Mouse (Mus musculus): Measurements from ENCODE around the gene Stk11. TPM values are rescaled to one million over a fixed set of nuclear protein-coding genes. Genes with fewer than 3 reads are reported as not detected.

Gene Stk11
- polyA plus RNA-seq, 1 experiment from 2014 or later, result 13.3 TPM

DNA sequence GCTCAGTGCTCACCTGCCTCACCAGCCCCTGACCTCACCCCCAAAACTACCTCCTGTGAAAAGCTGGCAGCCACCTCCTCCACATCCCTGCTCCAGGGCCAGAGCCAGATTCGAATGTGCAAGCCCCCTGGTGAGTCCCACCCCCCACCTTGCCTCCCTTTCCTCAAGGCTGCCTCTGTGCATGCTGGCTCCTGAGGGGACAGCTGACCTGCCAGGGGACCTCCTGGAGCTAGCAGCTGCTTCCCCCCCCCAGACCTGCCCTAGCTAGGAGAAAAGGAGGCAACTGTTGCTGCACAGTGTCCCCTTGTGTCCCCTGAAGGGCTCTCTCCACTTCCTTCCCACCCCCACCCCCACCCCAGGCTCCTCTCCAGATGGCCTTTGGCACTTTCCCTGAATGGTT lies 39.7 kb downstream of the Stk11 start:
- no peak overlapping the region for H3K4me2 ChIP-seq
- no peaks in the 10 kb centered on the region for H3K27me3 ChIP-seq
- 43% methylated on average over 1 of the region's 1 CpGs for WGBS
- H3K36me3 ChIP-seq, result peaks cover 71% of the 10 kb centered on the region
- peak overlapping the region; percentile 6; the same call in 1 of the 2 replicates for H3K4me3 ChIP-seq
- 0 out of 2 replicates have a peak overlapping the region, but pooled peaks have one; percentile 100 for H3K9ac ChIP-seq
- peak overlapping the region; percentile 62 for H3K27ac ChIP-seq (replicated peaks)
- no peaks in the 10 kb centered on the region for H3K9me3 ChIP-seq
- peaks cover 83% of the 10 kb centered on the region for H3K4me1 ChIP-seq (replicated peaks)
- ATAC-seq (ENCODE audit: low read depth), result no peak

DNA sequence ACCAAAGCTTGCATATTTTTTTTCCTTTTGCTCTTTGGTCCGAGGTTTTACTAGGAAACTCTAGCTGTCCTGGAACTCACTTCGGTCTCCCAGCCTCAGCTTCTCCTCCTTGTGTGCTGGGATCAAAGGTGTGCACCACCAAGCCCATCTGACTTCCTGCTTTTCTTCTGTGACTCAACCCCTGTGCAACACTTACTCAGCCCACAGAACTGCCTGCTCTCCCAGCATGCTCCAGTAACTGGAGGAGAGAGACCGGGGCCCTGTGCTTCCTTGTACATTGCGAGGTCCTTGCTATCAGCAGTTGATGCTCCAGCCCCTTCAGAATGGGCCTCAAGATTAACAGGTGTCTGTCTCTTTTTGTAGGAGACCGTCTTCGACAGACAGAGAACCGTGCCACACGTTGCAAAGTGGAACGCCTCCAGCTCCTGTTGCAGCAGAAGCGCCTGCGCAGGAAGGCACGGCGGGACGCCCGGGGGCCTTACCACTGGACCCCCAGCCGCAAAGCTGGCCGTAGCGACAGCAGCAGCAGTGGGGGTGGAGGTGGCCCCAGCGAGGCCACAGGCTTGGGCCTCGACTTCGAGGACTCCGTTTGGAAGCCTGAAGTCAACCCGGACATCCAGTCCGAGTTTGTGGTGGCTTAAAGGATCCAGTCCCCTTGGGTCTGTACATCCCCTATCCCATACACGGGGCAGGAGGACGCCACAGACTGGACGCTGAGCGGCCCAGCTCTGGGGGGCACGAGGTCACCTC lies 40.6 kb downstream of the Stk11 start:
- Histone ChIP-seq H3K9me3 (no peaks in the 10 kb centered on the region), H3K27ac (replicated peaks) (peak overlapping the region; percentile 93), H3K4me1 (replicated peaks) (peaks cover 92% of the 10 kb centered on the region), H3K27me3 (no peaks in the 10 kb centered on the region), H3K4me3 (no peak overlapping the region), H3K9ac (peak overlapping the region; percentile 65; the same call in 1 of the 2 replicates), H3K4me2 (no peak overlapping the region), H3K36me3 (peaks cover 68% of the 10 kb centered on the region)
- no peak for ATAC-seq (ENCODE audit: low read depth)
- WGBS, result 82% methylated on average over 29 of the region's 29 CpGs

DNA sequence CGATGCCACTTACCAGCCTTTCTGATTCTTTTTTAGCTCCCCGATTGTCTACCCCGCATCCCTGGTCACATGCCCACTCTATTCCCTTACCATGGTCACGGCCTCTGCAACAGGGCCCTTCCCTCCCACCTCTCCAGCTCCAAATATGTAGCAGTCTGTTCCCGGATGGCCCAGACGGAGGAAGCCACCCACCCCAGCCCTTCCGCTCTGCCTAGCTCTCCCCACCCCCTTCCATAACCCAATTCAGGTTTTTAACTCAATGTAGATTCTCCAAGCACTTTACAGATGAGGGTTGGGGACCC lies 41.1 kb downstream of the Stk11 start:
- no peak for ATAC-seq (ENCODE audit: low read depth)
- H3K4me1 ChIP-seq (replicated peaks), result peaks cover 94% of the 10 kb centered on the region
- H3K36me3 ChIP-seq, result peaks cover 63% of the 10 kb centered on the region
- H3K4me3 ChIP-seq, result no peak overlapping the region
- no peaks in the 10 kb centered on the region for H3K9me3 ChIP-seq
- H3K27ac ChIP-seq (replicated peaks), result peak overlapping the region; percentile 93
- 68% methylated on average over 7 of the region's 7 CpGs for WGBS
- H3K9ac ChIP-seq, result peak overlapping the region; percentile 65; the same call in 1 of the 2 replicates
- H3K4me2 ChIP-seq, result peak overlapping the region; percentile 13; the same call in 1 of the 2 replicates
- no peaks in the 10 kb centered on the region for H3K27me3 ChIP-seq

DNA sequence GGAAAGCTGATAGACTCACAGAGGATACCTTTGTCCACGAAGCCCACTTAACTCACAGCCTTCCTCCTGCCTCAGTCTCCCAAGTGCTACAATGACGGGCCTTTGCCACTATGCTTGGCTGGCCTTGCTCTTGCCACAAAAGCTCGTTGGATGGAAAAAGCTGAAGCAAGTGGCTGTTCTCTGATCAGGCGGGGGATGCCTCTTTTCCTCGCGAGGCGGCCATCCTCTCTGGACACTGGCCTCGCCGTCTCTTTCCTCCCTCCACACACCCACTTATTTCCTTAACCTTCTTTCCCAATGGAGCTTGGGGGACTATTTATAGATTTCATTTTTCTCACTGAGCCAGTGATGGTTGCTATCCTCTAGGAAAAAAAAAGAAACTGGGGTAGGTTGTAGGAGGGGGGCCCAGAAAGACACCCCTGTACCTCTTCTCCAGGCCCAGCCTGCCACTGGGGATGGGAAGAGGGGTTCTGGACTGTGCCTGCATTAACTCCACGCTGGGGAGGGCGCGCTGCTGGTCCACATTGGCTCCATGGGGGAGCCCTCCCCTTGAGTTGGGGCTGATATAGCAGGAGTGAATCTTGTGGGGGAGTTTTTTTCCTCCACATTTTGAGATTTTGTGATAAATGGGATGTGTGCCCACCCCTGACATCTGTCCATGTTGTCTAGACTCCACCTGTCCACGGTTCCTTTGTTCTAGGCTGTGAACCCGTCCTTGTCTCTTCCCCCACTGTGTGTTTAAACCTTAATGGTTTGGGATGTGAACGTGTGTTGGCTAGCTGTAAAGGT lies 41.7 kb downstream of the Stk11 start:
- Histone ChIP-seq H3K36me3 (peaks cover 57% of the 10 kb centered on the region), H3K4me3 (no peak overlapping the region), H3K9ac (peak overlapping the region; percentile 65; the same call in 1 of the 2 replicates), H3K4me1 (replicated peaks) (peaks cover 94% of the 10 kb centered on the region), H3K27me3 (no peaks in the 10 kb centered on the region), H3K9me3 (no peaks in the 10 kb centered on the region), H3K4me2 (peak overlapping the region; percentile 13; the same call in 1 of the 2 replicates), H3K27ac (replicated peaks) (peak overlapping the region; percentile 93)
- ATAC-seq (ENCODE audit: low read depth), result no peak
- WGBS, result 54% methylated on average over 15 of the region's 15 CpGs

DNA sequence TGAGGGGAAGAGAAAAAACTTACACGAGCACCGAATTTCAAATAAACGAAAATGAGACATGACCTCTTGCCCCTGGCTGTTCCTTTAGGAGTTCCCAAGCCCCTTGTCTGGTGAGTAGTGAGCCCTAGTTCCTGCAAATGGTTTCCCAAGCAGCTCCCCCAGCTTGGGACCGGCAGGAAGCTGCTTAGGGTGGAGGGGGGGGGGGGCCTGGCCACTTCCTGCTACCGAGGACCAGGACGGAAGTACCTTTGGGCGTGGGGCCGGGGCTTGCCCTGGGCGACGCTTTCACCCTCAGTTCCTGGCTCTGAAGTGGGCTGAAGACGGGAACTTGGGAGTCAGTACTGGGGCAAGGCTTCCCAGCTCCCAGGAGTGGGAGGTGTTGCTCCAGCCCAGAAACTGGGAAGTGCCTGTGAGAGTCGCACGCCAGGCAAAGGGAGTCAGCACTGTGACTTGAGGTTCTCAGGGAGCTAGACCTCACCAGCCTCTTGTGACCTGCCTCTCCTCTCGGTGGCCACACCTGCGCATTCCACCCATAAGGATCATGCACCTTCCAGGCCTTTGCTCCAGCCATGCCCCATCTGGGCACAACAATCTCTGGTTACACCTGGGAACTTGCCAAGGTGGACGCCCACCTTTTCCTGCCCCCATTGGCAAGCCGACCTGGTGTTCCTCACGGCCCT lies 42.8 kb downstream of the Stk11 start:
- Histone ChIP-seq H3K36me3 (peaks cover 46% of the 10 kb centered on the region), H3K9ac (peak overlapping the region; percentile 65), H3K27me3 (no peaks in the 10 kb centered on the region), H3K27ac (replicated peaks) (peak overlapping the region; percentile 93), H3K4me3 (peak overlapping the region; percentile 6; the same call in 1 of the 2 replicates), H3K4me1 (replicated peaks) (peaks cover 84% of the 10 kb centered on the region), H3K4me2 (peak overlapping the region; percentile 65), H3K9me3 (no peaks in the 10 kb centered on the region)
- ATAC-seq (ENCODE audit: low read depth), result no peak
- WGBS, result 16% methylated on average over 18 of the region's 18 CpGs

DNA sequence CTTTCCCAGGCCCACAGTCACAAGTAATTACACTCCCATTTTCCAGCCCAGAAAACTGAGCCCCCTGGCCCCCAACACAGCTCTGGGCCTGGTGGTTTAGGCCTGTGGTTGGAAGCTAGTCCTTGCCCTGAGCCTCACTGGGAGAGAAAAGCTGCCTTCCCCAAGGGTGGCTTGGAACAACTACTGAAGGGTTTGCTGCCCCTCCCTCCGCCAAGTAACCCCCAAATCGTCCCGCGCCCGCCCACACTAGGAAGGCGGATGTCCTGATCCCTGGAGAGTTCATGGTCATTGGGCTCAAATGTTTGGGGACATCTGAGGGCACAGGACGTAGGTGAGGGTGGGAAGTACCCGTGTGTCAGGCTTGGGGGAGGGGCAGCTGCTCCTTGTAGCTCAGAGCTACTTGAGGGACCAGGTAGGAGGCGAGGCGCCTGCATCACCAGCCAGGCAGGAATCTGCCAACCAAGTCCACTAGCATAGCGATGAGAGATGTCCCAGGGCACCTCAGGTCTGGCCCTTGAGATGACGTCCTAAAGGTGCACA lies 43.5 kb downstream of the Stk11 start:
- Histone ChIP-seq H3K27me3 (no peaks in the 10 kb centered on the region), H3K4me2 (peak overlapping the region; percentile 65), H3K9ac (peak overlapping the region; percentile 65), H3K36me3 (peaks cover 39% of the 10 kb centered on the region), H3K27ac (replicated peaks) (peak overlapping the region; percentile 93), H3K4me3 (peak overlapping the region; percentile 42), H3K9me3 (no peaks in the 10 kb centered on the region), H3K4me1 (replicated peaks) (peaks cover 83% of the 10 kb centered on the region)
- WGBS, result 9% methylated on average over 12 of the region's 12 CpGs
- ATAC-seq (ENCODE audit: low read depth), result 0 out of 2 replicates have a peak, but pooled peaks have one; percentile 4

DNA sequence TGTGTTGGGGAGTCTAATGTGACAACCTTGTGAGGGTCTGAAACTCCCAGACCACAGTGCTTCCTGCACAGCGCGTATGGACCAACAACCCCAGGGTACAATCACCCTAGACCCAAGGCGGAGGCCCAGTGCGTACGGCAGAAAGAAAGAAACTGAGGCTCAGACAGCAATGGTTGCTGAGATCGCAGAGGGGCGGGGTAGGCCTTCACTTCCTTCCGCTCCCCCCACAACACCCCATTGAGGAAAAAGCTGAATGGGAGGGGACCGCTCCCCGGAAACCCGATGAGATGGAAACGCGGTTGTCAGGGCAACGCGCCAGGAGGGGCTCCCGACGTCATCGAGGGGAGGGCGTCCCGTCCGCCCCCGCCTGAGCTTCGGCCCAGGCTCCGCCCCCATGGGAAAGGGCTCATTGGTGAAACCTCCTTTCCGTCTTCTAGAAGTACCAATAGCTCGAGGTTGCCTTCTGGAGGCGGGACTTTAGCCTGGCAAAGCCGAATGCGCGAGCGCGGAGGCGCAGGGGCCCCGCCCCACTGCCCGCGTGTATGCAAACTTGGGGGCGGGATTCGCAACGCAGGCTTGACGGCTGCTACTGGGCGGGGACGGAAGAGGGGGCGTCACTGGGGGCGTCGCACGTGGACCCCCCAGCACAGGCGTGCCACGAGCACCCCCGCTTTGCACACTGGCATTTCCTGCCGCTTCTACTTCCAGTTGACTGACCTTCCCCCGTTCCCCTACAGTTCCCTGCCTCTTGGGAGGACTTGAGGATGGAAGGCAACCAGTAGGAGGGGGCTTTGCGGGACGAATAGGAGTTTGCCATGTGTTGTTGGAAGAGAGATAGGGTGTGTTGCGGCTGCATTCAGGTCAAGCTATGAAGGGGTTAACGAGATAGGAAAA lies 44.2 kb downstream of the Stk11 start:
- peaks cover 32% of the 10 kb centered on the region for H3K36me3 ChIP-seq
- H3K4me2 ChIP-seq, result peak overlapping the region; percentile 65
- peak; percentile 76 for ATAC-seq (ENCODE audit: low read depth)
- peak overlapping the region; percentile 65 for H3K9ac ChIP-seq
- no peaks in the 10 kb centered on the region for H3K27me3 ChIP-seq
- H3K4me3 ChIP-seq, result peak overlapping the region; percentile 42
- no peaks in the 10 kb centered on the region for H3K9me3 ChIP-seq
- H3K27ac ChIP-seq (replicated peaks), result peak overlapping the region; percentile 93
- WGBS, result under 1% methylated on average over 55 of the region's 55 CpGs
- peaks cover 83% of the 10 kb centered on the region for H3K4me1 ChIP-seq (replicated peaks)

DNA sequence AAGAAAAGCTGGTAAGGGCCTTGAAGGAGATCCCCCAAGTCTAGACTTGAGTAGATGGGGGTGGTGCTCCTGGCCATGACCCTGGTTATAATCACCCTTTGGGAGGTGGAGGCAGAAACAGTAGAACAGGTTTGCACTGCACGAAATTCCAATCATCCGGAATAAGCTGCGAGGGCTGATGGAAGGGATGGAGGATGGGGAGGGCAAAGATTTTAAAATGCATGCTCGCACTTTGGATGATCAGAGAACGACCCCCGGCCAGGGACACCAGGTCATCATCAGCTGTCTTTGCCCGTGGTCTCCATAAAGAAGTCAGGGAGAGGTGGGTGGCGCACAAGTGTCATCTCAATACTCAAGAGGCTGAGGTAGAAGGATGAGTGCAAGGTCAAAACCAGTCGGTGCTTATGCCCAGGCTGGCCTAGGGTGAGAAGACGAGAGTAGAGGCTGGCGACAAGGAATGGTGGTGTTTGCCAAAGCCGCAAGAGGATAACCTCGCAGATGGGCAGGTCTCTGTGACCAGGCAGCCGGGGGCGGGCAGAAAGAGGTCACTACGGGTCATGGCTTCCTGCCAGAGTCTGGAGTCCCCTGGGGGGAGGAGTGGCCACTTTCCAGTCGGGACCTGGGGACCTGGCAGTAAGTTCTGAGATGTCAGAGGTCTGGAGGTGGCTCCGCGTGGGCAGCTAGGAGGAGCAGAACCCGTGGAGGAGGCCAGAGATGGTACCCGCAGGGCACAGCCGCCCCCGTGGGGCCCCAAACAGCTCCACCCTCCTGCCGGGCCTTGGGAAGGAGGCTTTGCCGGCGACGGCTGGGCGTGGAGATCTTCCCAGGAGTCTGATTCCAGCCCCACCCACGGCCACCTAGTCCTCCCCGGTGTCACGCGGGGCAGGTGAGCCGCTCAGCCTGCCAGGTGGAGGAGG lies 45.1 kb downstream of the Stk11 start:
- peak overlapping the region; percentile 42 for H3K4me3 ChIP-seq
- peak overlapping the region; percentile 93 for H3K27ac ChIP-seq (replicated peaks)
- under 1% methylated on average over 33 of the region's 33 CpGs for WGBS
- H3K9ac ChIP-seq, result peak overlapping the region; percentile 57
- peaks cover 23% of the 10 kb centered on the region for H3K36me3 ChIP-seq
- peaks cover 83% of the 10 kb centered on the region for H3K4me1 ChIP-seq (replicated peaks)
- ATAC-seq (ENCODE audit: low read depth), result no peak
- H3K4me2 ChIP-seq, result peak overlapping the region; percentile 65
- no peaks in the 10 kb centered on the region for H3K27me3 ChIP-seq
- no peaks in the 10 kb centered on the region for H3K9me3 ChIP-seq

DNA sequence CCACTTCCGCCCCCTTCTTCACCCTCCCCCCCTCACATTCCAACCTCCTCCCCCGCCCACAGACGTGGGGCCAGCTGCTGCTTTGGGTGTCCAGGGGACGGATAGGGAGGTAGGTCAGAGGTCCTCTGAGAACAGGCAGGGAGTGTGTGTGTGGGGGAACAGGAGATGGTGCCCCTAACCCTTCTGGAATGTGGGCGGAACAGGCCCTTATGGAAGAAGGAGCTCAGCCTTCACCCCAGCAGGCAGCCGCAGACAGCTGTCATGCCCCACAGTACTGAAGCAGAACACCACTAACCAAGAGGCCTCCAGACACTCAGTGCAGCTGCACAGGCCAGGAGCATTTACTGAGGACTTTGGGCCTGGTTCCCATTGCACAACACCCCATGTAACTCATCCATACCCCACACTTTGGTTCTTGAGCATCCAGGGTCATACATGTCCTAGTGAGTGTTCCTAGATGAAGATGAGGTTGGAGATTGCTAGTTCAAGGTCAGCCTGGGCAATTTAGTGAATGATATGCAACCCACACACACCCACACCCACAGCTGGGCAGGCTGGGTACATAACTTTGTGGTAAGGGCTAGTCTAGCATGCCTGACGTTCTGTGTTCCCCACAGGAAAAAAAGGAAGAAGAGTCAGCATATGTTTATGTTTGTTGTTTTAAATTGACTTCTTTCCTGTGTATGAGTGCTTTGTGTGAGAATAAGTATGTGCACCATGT lies 46.1 kb downstream of the Stk11 start:
- Histone ChIP-seq H3K4me1 (replicated peaks) (peaks cover 81% of the 10 kb centered on the region), H3K36me3 (peaks cover 13% of the 10 kb centered on the region), H3K4me3 (0 out of 2 replicates have a peak overlapping the region, but pooled peaks have one; percentile 42), H3K9ac (peak overlapping the region; percentile 57), H3K4me2 (peak overlapping the region; percentile 65), H3K27ac (replicated peaks) (peak overlapping the region; percentile 93), H3K9me3 (no peaks in the 10 kb centered on the region), H3K27me3 (no peaks in the 10 kb centered on the region)
- ATAC-seq (ENCODE audit: low read depth), result no peak
- 8% methylated on average over 7 of the region's 7 CpGs for WGBS

DNA sequence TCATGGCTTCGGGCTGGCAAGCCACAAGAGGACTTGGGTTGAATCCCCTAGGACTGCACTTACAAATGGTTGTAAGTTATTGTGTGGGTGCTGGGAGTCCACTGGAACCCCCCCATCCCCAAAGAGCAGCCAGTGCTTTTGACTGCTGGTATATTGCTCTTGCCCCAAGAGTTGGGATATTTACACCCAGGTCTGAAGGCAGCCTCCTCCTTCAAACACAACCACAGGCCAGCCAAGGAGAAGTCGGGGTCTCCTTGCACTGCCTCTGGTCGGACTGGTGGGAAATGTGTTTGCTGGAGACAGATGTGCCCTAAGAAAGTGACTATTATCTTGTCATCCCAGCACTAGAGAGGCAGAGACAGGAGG lies 46.6 kb downstream of the Stk11 start:
- peaks cover 81% of the 10 kb centered on the region for H3K4me1 ChIP-seq (replicated peaks)
- peak overlapping the region; percentile 93; the same call in 1 of the 2 replicates for H3K27ac ChIP-seq (replicated peaks)
- H3K4me2 ChIP-seq, result no peak overlapping the region
- peaks cover 8% of the 10 kb centered on the region for H3K36me3 ChIP-seq
- no peaks in the 10 kb centered on the region for H3K9me3 ChIP-seq
- H3K27me3 ChIP-seq, result no peaks in the 10 kb centered on the region
- H3K9ac ChIP-seq, result no peak overlapping the region
- no peak for ATAC-seq (ENCODE audit: low read depth)
- H3K4me3 ChIP-seq, result no peak overlapping the region
- WGBS, result 80% methylated on average over 3 of the region's 3 CpGs

All from neural tube, embryonic 13.5 days (tissue).